Mouse (Mus musculus): ENCODE measurements at regions not wholly inside any gene's neighbourhood (a gene's known extent, or its start where the extent isn't known, plus 50 kb on each side); places are given as distances from the start of the nearest gene placed in this dataset.

- intact Hi-C loops (cut with DNase I): no loop called here
- DNase-seq: no peak
These were observed 243.6 kb upstream of the Klf4 start for GRCm38 (mm10) chr4:55775858-55776257.

- intact Hi-C loops (cut with DNase I): no loop called here
- no peak for DNase-seq
These were observed 242.3 kb upstream of the Klf4 start for GRCm38 (mm10) chr4:55774571-55774970.

- DNase-seq: no peak
- intact Hi-C loops (cut with DNase I): no loop called here
These were observed 237.4 kb upstream of the Klf4 start for GRCm38 (mm10) chr4:55769656-55770055.

- DNase-seq: no peak
- intact Hi-C loops (cut with DNase I): no loop called here
These were observed 236.1 kb upstream of the Klf4 start for GRCm38 (mm10) chr4:55768325-55768724.

GRCm38 (mm10) chr4:55767133-55767532, 234.9 kb upstream of the Klf4 start:
- no peak for DNase-seq
- intact Hi-C loops (cut with DNase I): no loop called here

GRCm38 (mm10) chr4:55765780-55766179, 233.5 kb upstream of the Klf4 start:
- intact Hi-C loops (cut with DNase I): no loop called here
- no peak for DNase-seq

- intact Hi-C loops (cut with DNase I): no loop called here
- no peak for DNase-seq
These were observed 230.8 kb upstream of the Klf4 start for GRCm38 (mm10) chr4:55763112-55763511.

- DNase-seq: no peak
- intact Hi-C loops (cut with DNase I): no loop called here
These were observed 230.1 kb upstream of the Klf4 start for GRCm38 (mm10) chr4:55762389-55762788.

- intact Hi-C loops (cut with DNase I): no loop called here
- no peak for DNase-seq
These were observed 225.1 kb upstream of the Klf4 start for GRCm38 (mm10) chr4:55757148-55757927.

- intact Hi-C loops (cut with DNase I): no loop called here
- DNase-seq: peak; percentile 72 to 78
These were observed 217.8 kb upstream of the Klf4 start for GRCm38 (mm10) chr4:55749949-55750600.

GRCm38 (mm10) chr4:55741355-55741754, 209.1 kb upstream of the Klf4 start:
- DNase-seq: no peak
- intact Hi-C loops (cut with DNase I): no loop called here

- intact Hi-C loops (cut with DNase I): no loop called here
- no peak for DNase-seq
These were observed 207.8 kb upstream of the Klf4 start for GRCm38 (mm10) chr4:55740062-55740461.

GRCm38 (mm10) chr4:55738714-55739113, 206.4 kb upstream of the Klf4 start:
- intact Hi-C loops (cut with DNase I): no loop called here
- no peak for DNase-seq

GRCm38 (mm10) chr4:55735453-55735852, 203.2 kb upstream of the Klf4 start:
- intact Hi-C loops (cut with DNase I): no loop called here
- DNase-seq: no peak

- intact Hi-C loops (cut with DNase I): no loop called here
- DNase-seq: no peak
These were observed 202.1 kb upstream of the Klf4 start for GRCm38 (mm10) chr4:55734331-55734730.

- intact Hi-C loops (cut with DNase I): no loop called here
- DNase-seq: no peak
These were observed 201.0 kb upstream of the Klf4 start for GRCm38 (mm10) chr4:55733223-55733622.

- intact Hi-C loops (cut with DNase I): no loop called here
- DNase-seq: peak; percentile 58 to 61
These were observed 199.7 kb upstream of the Klf4 start for GRCm38 (mm10) chr4:55732006-55732405.

GRCm38 (mm10) chr4:55730266-55730665, 198.0 kb upstream of the Klf4 start:
- intact Hi-C loops (cut with DNase I): no loop called here

GRCm38 (mm10) chr4:55727178-55727577, 194.9 kb upstream of the Klf4 start:
- intact Hi-C loops (cut with DNase I): no loop called here
- DNase-seq: no peak

More at GRCm38 (mm10) chr4:55730266-55730665, 198.0 kb upstream of the Klf4 start:
- DNase-seq: no peak

- DNase-seq: no peak
- intact Hi-C loops (cut with DNase I): no loop called here
These were observed 193.8 kb upstream of the Klf4 start for GRCm38 (mm10) chr4:55726081-55726480.

- intact Hi-C loops (cut with DNase I): no loop called here
- DNase-seq: no peak
These were observed 192.0 kb upstream of the Klf4 start for GRCm38 (mm10) chr4:55724286-55724685.

GRCm38 (mm10) chr4:55723124-55723523, 190.9 kb upstream of the Klf4 start:
- intact Hi-C loops (cut with DNase I): no loop called here
- peak; percentile 64 to 71 for DNase-seq
